16 mouse cellular contexts compared by ENCODE assay signal in the genomic region with DNA sequence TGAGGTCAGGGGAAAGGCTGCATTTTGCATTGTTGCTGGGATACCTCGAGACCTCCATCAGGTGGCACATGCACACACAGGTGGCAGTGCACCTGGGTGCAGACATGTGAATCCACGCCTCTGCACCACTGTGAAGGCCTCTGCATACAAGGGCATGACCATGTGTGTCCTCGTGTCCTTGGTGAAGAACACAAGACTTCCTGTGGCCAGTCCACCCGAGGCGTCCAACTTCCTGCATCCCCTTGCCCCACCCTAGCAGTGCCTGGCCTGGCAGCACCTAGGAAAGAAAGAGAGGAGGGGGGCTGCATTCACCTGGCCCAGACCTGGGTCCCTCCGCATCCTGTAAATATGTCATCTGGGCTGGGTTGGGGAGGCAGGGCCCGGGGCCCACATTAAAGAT. TPM values are rescaled to one million over a fixed set of nuclear protein-coding genes. Genes with fewer than 3 reads are reported as not detected.
A peak's percentile ranks its signal among the peaks of the same experiment; 100 is the strongest.
DNase-seq lines count a peak whose midpoint lies in the region; ATAC-seq and TF ChIP-seq lines count a peak whose summit lies in the region.
"Had no signal": no experiment of that assay in that cellular context is flagged by ENCODE, and none has a peak within 500 bp of the region (broad histone marks: within the 10 kb centered on the region; RNA-seq: fewer than 3 reads in every experiment).

No protein-coding gene starts in this region.

- peaks cover 6% of the 10 kb centered on the region; the same call in 1 of the 2 replicates for H3K36me3 ChIP-seq in heart, embryonic 12.5 days
- H3K36me3 ChIP-seq in kidney, postnatal 0 days (ENCODE audit: insufficient read depth, low read length): no peaks in the 10 kb centered on the region
- no peaks in the 10 kb centered on the region for H3K36me3 ChIP-seq in MEL (ENCODE audit: control insufficient read depth in 1 of 2, insufficient read depth in 2 of 2, low read length in 2 of 2)
- H3K36me3 ChIP-seq: intestine, embryonic 15.5 days had no signal

- WGBS in heart, embryonic 12.5 days: 56% methylated on average over 7 of the region's 7 CpGs
- 72% methylated on average over 7 of the region's 7 CpGs for WGBS in kidney, postnatal 0 days

- H3K4me2 ChIP-seq in heart, embryonic 12.5 days: peak overlapping the region; percentile 50; the same call in 1 of the 2 replicates
- no peak overlapping the region; the same call in 1 of the 2 replicates for H3K4me2 ChIP-seq in kidney, postnatal 0 days (ENCODE audit: low read length)
- H3K4me2 ChIP-seq: intestine, embryonic 15.5 days; limb, embryonic 13.5 days had no signal

- DNase-seq in heart, postnatal 10 days: no peak
- no peak for DNase-seq in kidney, postnatal 0 days (ENCODE audit: low spot score)
- no peak for DNase-seq in kidney, adult 9 months
- no peak for DNase-seq in MEL (ENCODE audit: low read depth, low spot score)
- DNase-seq in cerebellum, postnatal 36 days: peak; percentile 24 to 28
- DNase-seq in B cell, adult 2 months: no peak
- DNase-seq: gastrocnemius, postnatal 36 days; layer of hippocampus, postnatal 36 days; liver, postnatal 0 days; spleen, adult 18-20 months had no signal

- ATAC-seq in heart, embryonic 12.5 days (ENCODE audit: insufficient number of reproducible peaks, low FRiP score): no peak
- ATAC-seq in kidney, postnatal 0 days (replicated peaks; ENCODE audit: low FRiP score, low read depth): no peak
- no peak for ATAC-seq in megakaryocyte progenitor cell, adult 5-6 weeks (replicated peaks; ENCODE audit: poor library complexity)
- ATAC-seq: CD4-positive, CD25-positive, alpha-beta regulatory T cell, adult 4 months; intestine, embryonic 15.5 days; liver, postnatal 0 days had no signal

- peak overlapping the region; percentile 23; the same call in 1 of the 2 replicates for H3K9ac ChIP-seq in heart, embryonic 12.5 days
- no peak overlapping the region for H3K9ac ChIP-seq in kidney, postnatal 0 days (ENCODE audit: low read depth, low read length)
- H3K9ac ChIP-seq in MEL (ENCODE audit: control insufficient read depth, low read depth, low read length, poor library complexity, severe bottlenecking): 0 out of 2 replicates have a peak overlapping the region, but pooled peaks have one; percentile 12
- H3K9ac ChIP-seq: intestine, embryonic 15.5 days; liver, postnatal 0 days had no signal

- no peak for TF ChIP-seq POLR2A in MEL (IDR thresholded peaks at IDR 0.05; ENCODE audit: control insufficient read depth in 1 of 2, insufficient read depth in 1 of 2, low read depth in 1 of 2, low read length in 2 of 2, poor library complexity in 1 of 2)

- H3K4me1 ChIP-seq in heart, embryonic 12.5 days (replicated peaks): peaks cover 73% of the 10 kb centered on the region
- peaks cover 11% of the 10 kb centered on the region; the same call in 1 of the 2 replicates for H3K4me1 ChIP-seq in kidney, postnatal 0 days (replicated peaks; ENCODE audit: insufficient read depth, low read length)
- peaks cover 0 to 10% of the 10 kb centered on the region in 2 experiments; a peak in 2 of 4 replicates for H3K4me1 ChIP-seq in MEL (ENCODE audit: control insufficient read depth in 1 of 2, insufficient read depth in 2 of 2, low read length in 2 of 2)

- no peak for TF ChIP-seq EP300 in MEL (IDR thresholded peaks at IDR 0.05; ENCODE audit: low read depth in 1 of 2, low read length in 2 of 2)

- no peaks in the 10 kb centered on the region for H3K9me3 ChIP-seq in heart, embryonic 12.5 days (replicated peaks)
- H3K9me3 ChIP-seq in kidney, postnatal 0 days (replicated peaks; ENCODE audit: low read length): no peaks in the 10 kb centered on the region
- no peaks in the 10 kb centered on the region for H3K9me3 ChIP-seq in MEL (replicated peaks; ENCODE audit: insufficient read depth, low read length)
- H3K9me3 ChIP-seq: intestine, embryonic 15.5 days; limb, embryonic 13.5 days had no signal

- no peaks in the 10 kb centered on the region for H3K79me2 ChIP-seq in MEL (ENCODE audit: control insufficient read depth, insufficient read depth, low read length, poor library complexity)

- no peak for TF ChIP-seq RAD21 in MEL (IDR thresholded peaks at IDR 0.05; ENCODE audit: low read depth, low read length)

- no peak overlapping the region for H3K4me3 ChIP-seq in heart, embryonic 12.5 days
- no peak overlapping the region for H3K4me3 ChIP-seq in kidney, postnatal 0 days (replicated peaks; ENCODE audit: low read depth, low read length)
- no peak overlapping the region for H3K4me3 ChIP-seq in MEL (ENCODE audit: control insufficient read depth in 1 of 2, insufficient read depth in 1 of 2, low read depth in 2 of 2, low read length in 2 of 2)
- H3K4me3 ChIP-seq: intestine, embryonic 15.5 days; limb, embryonic 13.5 days had no signal

- H3K27me3 ChIP-seq in heart, embryonic 12.5 days (replicated peaks): no peaks in the 10 kb centered on the region
- no peaks in the 10 kb centered on the region for H3K27me3 ChIP-seq in kidney, postnatal 0 days (ENCODE audit: insufficient read depth, low read length)
- H3K27me3 ChIP-seq in MEL (ENCODE audit: control insufficient read depth in 1 of 2, insufficient read depth in 2 of 2, low read length in 2 of 2): peaks cover 6 to 11% of the 10 kb centered on the region in 2 experiments
- H3K27me3 ChIP-seq: intestine, embryonic 15.5 days; limb, embryonic 13.5 days had no signal

- no peak for TF ChIP-seq CTCF in kidney, postnatal 0 days (IDR thresholded peaks at IDR 0.05; ENCODE audit: low read depth)
- no peak for TF ChIP-seq CTCF in MEL (IDR thresholded peaks at IDR 0.05 in 2 of 3, conservative IDR thresholded peaks at IDR 0.05 in 1 of 3; ENCODE audit: control insufficient read depth in 1 of 3, insufficient read depth in 1 of 3, low read depth in 2 of 3, low read length in 3 of 3, poor library complexity in 1 of 3, severe bottlenecking in 1 of 3)

- peak overlapping the region; percentile 30; the same call in 1 of the 2 replicates for H3K27ac ChIP-seq in heart, embryonic 12.5 days (ENCODE audit: poor library complexity, severe bottlenecking)
- H3K27ac ChIP-seq in kidney, postnatal 0 days: peak overlapping the region; percentile 54
- H3K27ac ChIP-seq in MEL (ENCODE audit: control insufficient read depth, low read depth, low read length): no peak overlapping the region
- H3K27ac ChIP-seq: intestine, embryonic 15.5 days had no signal

- intact Hi-C loops in heart, postnatal 10 days (cut with DNase I): loop anchor here (1.0 kb wide), 1 partner anchor 38 kb away; no protein-coding TSS in a partner anchor

TF ChIP-seq in MEL, 35 proteins besides CTCF, POLR2A, EP300 and RAD21:
- TF ChIP-seq TBP (IDR thresholded peaks at IDR 0.05; ENCODE audit: low read depth, low read length) (no peak), MAZ (IDR thresholded peaks at IDR 0.05; ENCODE audit: low read depth, low read length) (no peak), ZC3H11A (IDR thresholded peaks at IDR 0.05; ENCODE audit: low read depth, low read length) (no peak), MAFK (IDR thresholded peaks at IDR 0.05; ENCODE audit: borderline replicate concordance, low read depth, low read length) (no peak), ETS1 (IDR thresholded peaks at IDR 0.05; ENCODE audit: low read depth, low read length) (no peak), ELF1 (IDR thresholded peaks at IDR 0.05; ENCODE audit: low read depth, low read length) (no peak), E2F4 (IDR thresholded peaks at IDR 0.05; ENCODE audit: borderline replicate concordance, low read depth, low read length) (no peak), JUND (IDR thresholded peaks at IDR 0.05; ENCODE audit: low read depth, low read length) (no peak), MXI1 (IDR thresholded peaks at IDR 0.05; ENCODE audit: low read depth, low read length) (no peak), UBTF (IDR thresholded peaks at IDR 0.05; ENCODE audit: borderline replicate concordance, insufficient read depth, low read depth, low read length) (no peak), ZKSCAN1 (IDR thresholded peaks at IDR 0.05; ENCODE audit: low read depth, low read length) (no peak), SIN3A (IDR thresholded peaks at IDR 0.05; ENCODE audit: low read length) (no peak)

RNA-seq across cellular contexts. Expression of gene Adam11, which starts 18.6 kb away (rescaled TPM):
- polyA plus RNA-seq in heart, embryonic 12.5 days (2016; fragmentation: Nextera tagmentation; extraction: Ambion mirVana): 9.1 and 10.0 TPM in 2 replicates
- total RNA-seq in heart, postnatal 10 days (2021): 1 to 10 TPM; 5.8 TPM
- polyA plus RNA-seq in kidney, postnatal 0 days (2015; fragmentation: Nextera tagmentation; extraction: Ambion mirVana): 5.9 and 7.7 TPM in 2 replicates
- 0.08 and 0.13 TPM in 2 replicates for total RNA-seq in MEL (2012; rRNA removed)
- under 1 TPM in 1 of 2 experiments, not detected in 1; 0.36 TPM for polyA plus RNA-seq in MEL (2012; ENCODE audit: insufficient read depth in 1 of 2, insufficient read length in 2 of 2, low read depth in 1 of 2, low replicate concordance in 2 of 2, missing spikeins in 1 of 2)
- total RNA-seq in megakaryocyte progenitor cell, adult 5-6 weeks (2015): 0.17 and 2.9 TPM in 2 replicates
- total RNA-seq in megakaryocyte progenitor cell, adult 5-6 weeks (2017): 0.44 TPM in 1 of 2 replicates, not detected in the other
- polyA plus RNA-seq: CD4-positive, CD25-positive, alpha-beta regulatory T cell, adult 4 months had no signal

RNA-seq across cellular contexts. Expression of gene Gjc1, which starts 39.7 kb away (rescaled TPM):
- polyA plus RNA-seq in heart, embryonic 12.5 days (2016; fragmentation: Nextera tagmentation; extraction: Ambion mirVana): 69.9 and 72.1 TPM in 2 replicates
- 10 to 100 TPM; 57.7 to 74.8 TPM for total RNA-seq in heart, postnatal 10 days (2021)
- 44.2 and 47.1 TPM in 2 replicates for polyA plus RNA-seq in kidney, postnatal 0 days (2015; fragmentation: Nextera tagmentation; extraction: Ambion mirVana)
- not detected in 2 replicates for total RNA-seq in MEL (2012; rRNA removed)
- not detected for polyA plus RNA-seq in MEL (2012; ENCODE audit: insufficient read depth in 1 of 2, insufficient read length in 2 of 2, low read depth in 1 of 2, low replicate concordance in 2 of 2, missing spikeins in 1 of 2)
- not detected in 2 replicates for total RNA-seq in megakaryocyte progenitor cell, adult 5-6 weeks (2015)
- total RNA-seq in megakaryocyte progenitor cell, adult 5-6 weeks (2017): not detected in 2 replicates
- total RNA-seq: common myeloid progenitor, adult 5-6 weeks had no signal

RNA-seq across cellular contexts. Expression of gene Higd1b, which starts 55.8 kb away (rescaled TPM):
- not detected in 2 replicates for polyA plus RNA-seq in heart, embryonic 12.5 days (2016; fragmentation: Nextera tagmentation; extraction: Ambion mirVana)
- 10 to 100 TPM; 19.0 to 23.1 TPM for total RNA-seq in heart, postnatal 10 days (2021)
- 2.9 and 3.0 TPM in 2 replicates for polyA plus RNA-seq in kidney, postnatal 0 days (2015; fragmentation: Nextera tagmentation; extraction: Ambion mirVana)
- total RNA-seq in MEL (2012; rRNA removed): not detected in 2 replicates
- not detected for polyA plus RNA-seq in MEL (2012; ENCODE audit: insufficient read depth in 1 of 2, insufficient read length in 2 of 2, low read depth in 1 of 2, low replicate concordance in 2 of 2, missing spikeins in 1 of 2)
- total RNA-seq in megakaryocyte progenitor cell, adult 5-6 weeks (2015): not detected in 2 replicates
- not detected in 2 replicates for total RNA-seq in megakaryocyte progenitor cell, adult 5-6 weeks (2017)
- total RNA-seq: common myeloid progenitor, adult 5-6 weeks had no signal
- polyA plus RNA-seq: CD4-positive, CD25-positive, alpha-beta regulatory T cell, adult 4 months; limb, embryonic 13.5 days; liver, postnatal 0 days had no signal

Comparison
In these comparisons a context has a peak if more than half of its experiments do, and no peak if none do; other contexts are left out.
1. DNase-seq: peak in cerebellum, postnatal 36 days (2 of 2); none in heart, postnatal 10 days (0 of 2), kidney, postnatal 0 days (single experiment), kidney, adult 9 months (single experiment), MEL (single experiment) and B cell, adult 2 months (0 of 2).
2. RNA of gene Gjc1, which starts 39.7 kb away (total RNA-seq): 57.7 to 74.8 TPM in heart, postnatal 10 days; not detected in MEL and not detected in megakaryocyte progenitor cell, adult 5-6 weeks; every median in the first group is over 10 times any median in the second.
3. RNA of gene Higd1b, which starts 55.8 kb away (total RNA-seq): 19.0 to 23.1 TPM in heart, postnatal 10 days; not detected in MEL and not detected in megakaryocyte progenitor cell, adult 5-6 weeks; every median in the first group is over 10 times any median in the second.